Mouse (Mus musculus) T-helper 1 cell (primary cell): ENCODE results near the gene Taf3.

ENCODE experiments used
- in situ Hi-C: fragments of 300-600 bp; cut with MboI, MseI; formaldehyde crosslinking; loops from one replicate; pipeline ENCODE4 v1.15.1; 2025; ENCODE audit warnings: high pct_unique_total_duplicates

Gene Taf3

GRCm38 (mm10) chr2:10014951-10015635, 33.3 kb downstream of the Taf3 start:
- in situ Hi-C loops: loop anchor here (5.0 kb wide), 1 partner anchor 108 kb away; no protein-coding TSS in a partner anchor

- in situ Hi-C loops: no loop called here
Measured at GRCm38 (mm10) chr2:10010263-10010909, 38.0 kb downstream of the Taf3 start.

- in situ Hi-C loops: loop anchor here (10.0 kb wide), 1 partner anchor 1335 kb away; no protein-coding TSS in a partner anchor
Measured at GRCm38 (mm10) chr2:10009671-10010254, 38.6 kb downstream of the Taf3 start.

- in situ Hi-C loops: loop anchor here (10.0 kb wide), 1 partner anchor 1334 kb away; no protein-coding TSS in a partner anchor
Measured at GRCm38 (mm10) chr2:10008593-10008992, 39.8 kb downstream of the Taf3 start.

- in situ Hi-C loops: loop anchor here (5.0 to 10.0 kb wide), 2 partner anchors 113 to 1330 kb away; partner anchors contain the start of gene Gata3
Measured at GRCm38 (mm10) chr2:10004960-10005621, 43.3 kb downstream of the Taf3 start.

DNA sequence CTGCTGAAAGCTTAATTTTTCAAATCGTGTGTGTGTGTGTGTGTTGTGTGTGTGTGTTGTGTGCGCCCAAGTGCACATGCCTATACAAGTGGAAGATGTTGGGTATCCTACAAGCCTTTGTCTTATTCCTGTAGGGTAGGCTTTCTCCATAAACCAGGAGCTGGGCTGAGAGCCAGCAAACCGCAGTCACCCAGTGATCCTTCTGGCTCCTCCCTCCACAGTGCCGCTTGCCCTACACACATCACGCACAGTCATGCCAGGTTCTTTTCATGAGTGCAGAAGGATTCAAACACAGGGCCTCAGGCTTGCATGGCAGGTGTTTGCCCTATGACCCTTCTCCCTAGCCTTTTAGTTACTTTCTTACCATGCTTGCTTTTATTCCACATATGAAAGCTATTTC, 45.0 kb downstream of the Taf3 start:
- in situ Hi-C loops: loop anchor here (5.0 to 10.0 kb wide), 2 partner anchors 111 to 1329 kb away; partner anchors contain the start of gene Gata3

DNA sequence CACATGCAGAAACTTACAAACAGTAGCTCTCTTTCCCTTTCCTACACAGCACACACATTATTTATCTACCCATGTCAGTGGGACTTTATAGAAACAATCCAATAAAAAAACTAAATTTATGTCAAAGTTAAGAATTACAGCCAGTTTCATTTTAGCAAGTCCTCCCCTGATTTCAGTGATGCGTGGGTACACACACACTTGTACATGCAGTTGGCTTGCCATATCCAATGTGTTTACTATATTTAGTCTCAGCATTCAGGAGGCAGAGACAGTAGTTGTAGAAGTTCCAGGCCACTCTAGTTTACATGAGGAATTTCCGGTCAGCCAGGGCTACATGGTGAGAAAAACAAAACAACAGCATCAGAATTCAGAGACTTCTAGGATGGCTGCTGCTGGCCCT, 46.8 kb downstream of the Taf3 start:
- in situ Hi-C loops: loop anchor here (5.0 to 10.0 kb wide), 2 partner anchors 109 to 1327 kb away; partner anchors contain the start of gene Gata3

DNA sequence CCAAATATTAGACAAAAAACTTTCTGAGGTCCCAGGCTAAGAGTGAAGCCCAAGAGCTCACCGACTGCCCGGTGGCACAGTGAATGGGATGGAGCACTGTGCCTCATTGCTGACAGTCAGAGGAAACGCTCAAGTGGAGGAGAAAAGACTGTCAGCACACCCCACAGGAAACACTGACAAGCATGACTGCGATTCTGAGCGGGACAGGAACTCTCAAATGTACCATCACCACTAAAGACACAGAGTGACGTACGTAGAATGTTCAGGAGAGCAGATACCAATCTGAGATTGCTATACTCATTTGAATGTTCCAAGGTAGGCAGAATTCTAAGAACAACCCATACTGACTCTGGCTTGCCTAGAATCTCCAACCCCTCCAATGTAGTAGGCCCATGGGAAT, 50.9 kb downstream of the Taf3 start:
- in situ Hi-C loops: no loop called here

- in situ Hi-C loops: no loop called here
Measured at GRCm38 (mm10) chr2:9996111-9996510, 52.3 kb downstream of the Taf3 start.

DNA sequence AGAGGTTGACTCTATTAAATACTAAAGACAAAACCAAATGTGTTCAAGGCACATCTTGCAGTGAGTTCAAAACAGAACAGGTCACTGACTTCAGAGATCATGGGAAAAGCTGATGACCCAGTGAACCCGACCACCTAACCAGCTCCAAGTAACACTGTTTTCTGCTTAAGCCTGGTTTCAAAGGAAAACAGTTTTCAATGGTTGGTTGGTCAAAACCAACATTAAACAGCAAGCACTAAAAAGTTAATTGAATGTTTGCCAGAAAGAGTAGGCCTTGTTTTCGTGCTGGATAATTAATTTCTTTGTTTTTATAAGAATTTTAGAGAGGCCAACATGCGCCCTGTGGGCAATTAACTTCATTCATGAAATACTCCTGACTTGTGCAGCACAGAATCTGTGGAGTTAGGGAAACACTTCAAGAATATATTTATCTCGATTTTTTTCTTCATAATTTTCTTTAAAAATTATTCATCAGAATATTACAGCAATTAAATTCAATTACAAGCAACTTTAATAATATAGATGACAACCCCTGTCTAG, 57.6 kb downstream of the Taf3 start:
- in situ Hi-C loops: no loop called here

DNA sequence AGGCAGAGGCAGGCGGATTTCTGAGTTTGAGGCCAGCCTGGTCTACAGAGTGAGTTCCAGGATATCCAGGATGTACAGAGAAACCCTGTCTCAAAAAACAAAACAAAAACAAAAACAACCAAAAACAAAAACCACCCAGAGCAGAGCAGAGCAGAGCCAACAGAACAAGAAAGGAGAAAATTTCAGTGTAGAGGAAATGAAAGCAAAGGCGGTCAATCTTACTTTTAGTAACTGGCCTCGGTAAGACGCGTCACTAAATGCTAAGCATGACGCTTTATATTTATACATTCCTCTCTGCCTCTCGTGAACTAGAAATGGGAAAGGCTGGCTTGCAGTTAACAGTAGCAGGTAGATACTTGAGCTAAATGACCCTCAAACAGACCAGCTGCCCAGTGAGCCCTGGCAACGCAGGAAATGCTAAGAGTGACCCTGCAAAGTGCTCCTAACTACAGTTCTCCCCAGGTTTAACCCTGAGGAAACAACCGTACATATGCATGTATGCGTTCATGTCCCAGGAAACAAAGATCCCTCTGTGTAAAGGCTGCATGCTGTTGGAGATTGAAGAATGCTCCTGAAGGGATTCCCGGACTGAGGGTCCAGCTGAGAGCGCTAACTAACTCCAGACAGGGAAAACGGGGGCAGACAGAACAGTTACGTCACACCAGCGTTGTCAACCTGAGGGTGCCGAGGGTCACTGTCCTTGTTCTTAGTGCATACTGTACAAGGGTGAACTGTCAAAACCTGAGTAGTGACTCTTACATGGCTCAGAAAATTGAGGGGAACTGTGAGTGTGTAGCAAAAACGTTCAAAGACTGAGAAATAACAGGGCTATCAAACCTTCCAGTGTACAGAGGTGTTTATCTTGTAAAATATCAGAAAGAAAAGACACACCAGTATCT, 58.5 kb downstream of the Taf3 start:
- in situ Hi-C loops: no loop called here

- in situ Hi-C loops: no loop called here
Measured at GRCm38 (mm10) chr2:9988290-9988689, 60.1 kb downstream of the Taf3 start.

DNA sequence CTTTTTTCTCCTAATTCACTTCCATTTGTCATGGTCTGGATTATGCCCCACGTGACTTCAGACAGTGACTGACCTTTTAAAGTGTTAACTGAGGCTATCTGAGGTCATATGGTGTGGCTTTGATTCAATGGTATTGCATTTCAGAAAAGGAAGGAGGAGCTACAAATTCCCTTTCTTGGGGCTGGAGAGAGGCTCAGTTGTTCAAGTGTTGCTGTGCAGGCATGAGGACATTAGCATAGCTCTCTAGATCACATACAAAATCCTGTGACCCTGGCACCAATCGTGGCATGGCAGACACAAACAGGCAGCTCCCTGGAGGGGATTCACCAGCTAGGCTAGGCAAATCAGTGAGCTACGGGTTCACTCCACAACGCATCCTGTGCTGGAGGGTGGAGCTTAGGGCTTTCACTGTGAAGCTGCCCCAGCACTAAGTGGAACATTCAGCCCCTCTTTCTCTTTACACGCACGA, 62.4 kb downstream of the Taf3 start:
- in situ Hi-C loops: no loop called here

GRCm38 (mm10) chr2:9982446-9982845, 66.0 kb downstream of the Taf3 start:
- in situ Hi-C loops: no loop called here

DNA sequence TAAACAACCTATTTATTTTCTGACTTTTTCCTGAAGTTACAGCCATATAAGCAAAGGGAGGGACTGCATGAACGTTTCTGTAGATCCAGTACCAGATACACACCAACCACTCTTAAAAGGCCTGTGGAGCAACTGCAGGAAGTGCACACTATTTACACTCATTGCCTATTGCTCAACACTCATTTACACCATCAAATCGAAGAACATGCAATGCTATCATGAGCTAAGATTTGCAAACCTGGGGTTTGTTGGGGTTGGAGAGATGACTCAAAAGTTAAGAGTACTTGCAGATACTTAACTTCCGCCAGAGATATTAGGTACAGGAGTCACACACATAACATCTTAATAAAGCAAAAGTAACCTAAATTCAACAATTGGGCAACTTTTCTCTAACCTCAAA, 76.5 kb downstream of the Taf3 start:
- in situ Hi-C loops: no loop called here

DNA sequence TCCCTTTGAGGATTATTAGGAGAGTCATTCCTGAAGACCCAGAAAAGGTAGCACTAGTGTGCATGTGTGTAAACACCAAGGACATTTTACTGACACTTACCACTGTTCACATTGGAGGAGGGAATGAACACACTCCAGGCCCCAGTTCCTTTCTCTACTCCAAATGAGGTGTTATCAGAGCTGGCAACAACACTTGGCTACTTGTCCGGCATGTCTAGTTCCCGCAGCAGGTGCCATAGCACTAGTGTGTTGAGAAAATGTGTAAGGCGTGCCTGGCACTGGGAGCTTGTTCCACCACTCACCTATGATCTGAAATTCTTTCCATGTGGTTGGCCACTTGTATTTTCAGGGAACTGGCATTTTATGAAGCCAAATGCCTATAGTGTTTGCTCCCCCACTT, 77.8 kb downstream of the Taf3 start:
- in situ Hi-C loops: no loop called here

DNA sequence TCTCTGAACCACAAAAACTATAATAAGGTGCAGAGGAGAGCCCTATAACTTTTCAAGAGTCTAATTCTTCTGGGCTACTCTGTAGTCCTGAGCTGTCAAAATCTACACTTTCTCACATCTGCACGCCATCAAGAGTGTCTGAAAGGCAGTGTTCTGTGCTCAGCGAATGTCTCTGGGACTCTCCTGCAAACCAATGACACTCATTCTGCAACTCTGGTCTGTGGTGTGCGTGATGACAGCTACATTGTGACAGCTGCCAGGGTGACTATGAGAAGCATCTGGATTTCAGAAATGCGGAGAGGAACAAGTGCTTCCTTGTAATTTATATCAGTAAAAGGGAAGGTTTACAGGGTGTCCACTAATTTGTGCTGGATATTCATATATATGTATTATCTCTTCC, 78.2 kb downstream of the Taf3 start:
- in situ Hi-C loops: no loop called here

GRCm38 (mm10) chr2:9969734-9970133, 78.7 kb downstream of the Taf3 start:
- in situ Hi-C loops: no loop called here

GRCm38 (mm10) chr2:9966634-9967033, 81.8 kb downstream of the Taf3 start:
- in situ Hi-C loops: no loop called here

- in situ Hi-C loops: no loop called here
Measured at GRCm38 (mm10) chr2:9965608-9966007, 82.8 kb downstream of the Taf3 start.

GRCm38 (mm10) chr2:9962871-9963270, 85.5 kb downstream of the Taf3 start:
- in situ Hi-C loops: no loop called here
